Mouse (Mus musculus) urinary bladder, postnatal 10 days (tissue): ENCODE measurements around the gene Wiz.

ENCODE experiments used
- DNase-seq: peaks from one replicate; pipeline ENCODE4 v3.0.0; 2022; ENCODE audit warnings: low spot score

Wiz gene

GRCm38 (mm10) chr17:32389101-32389659 is at the start of gene Wiz:
Gene Wiz, minus strand, starts transcription at chr17:32389439.
- peak; percentile 85 for DNase-seq

- no peak for DNase-seq
Measured at GRCm38 (mm10) chr17:32437106-32437505, 47.9 kb upstream of the Wiz start.

GRCm38 (mm10) chr17:32435151-32435550 is 45.9 kb upstream of the Wiz start:
- no peak for DNase-seq

- DNase-seq: no peak
Measured at GRCm38 (mm10) chr17:32434324-32434723, 45.1 kb upstream of the Wiz start.

GRCm38 (mm10) chr17:32431972-32432371 is 42.7 kb upstream of the Wiz start:
- DNase-seq: no peak

GRCm38 (mm10) chr17:32426610-32427009 is 37.4 kb upstream of the Wiz start:
- DNase-seq: no peak

- DNase-seq: no peak
Measured at GRCm38 (mm10) chr17:32424034-32424433, 34.8 kb upstream of the Wiz start, which contains the start of gene Pglyrp2. Gene Pglyrp2, minus strand, starts transcription at chr17:32424167.

- no peak for DNase-seq
Measured at GRCm38 (mm10) chr17:32420781-32421180, 31.5 kb upstream of the Wiz start.

- no peak for DNase-seq
Measured at GRCm38 (mm10) chr17:32419989-32420388, 30.8 kb upstream of the Wiz start.

- DNase-seq: no peak
Measured at GRCm38 (mm10) chr17:32416771-32417170, 27.5 kb upstream of the Wiz start.

GRCm38 (mm10) chr17:32415417-32416020 is 26.3 kb upstream of the Wiz start:
- DNase-seq: no peak

- no peak for DNase-seq
Measured at GRCm38 (mm10) chr17:32411898-32412297, 22.7 kb upstream of the Wiz start.

- no peak for DNase-seq
Measured at GRCm38 (mm10) chr17:32403417-32403816, 14.2 kb upstream of the Wiz start, which contains the start of gene Rasal3. Gene Rasal3, minus strand, starts transcription at chr17:32403583.

GRCm38 (mm10) chr17:32402779-32403157 is 13.5 kb upstream of the Wiz start:
- no peak for DNase-seq

GRCm38 (mm10) chr17:32402011-32402778 is 13.0 kb upstream of the Wiz start:
- no peak for DNase-seq

GRCm38 (mm10) chr17:32396266-32396665 is 7.0 kb upstream of the Wiz start:
- DNase-seq: no peak

GRCm38 (mm10) chr17:32393944-32394343 is 4.7 kb upstream of the Wiz start:
- DNase-seq: no peak

GRCm38 (mm10) chr17:32388370-32389100 is 704 bp downstream of the Wiz start:
- DNase-seq: no peak

GRCm38 (mm10) chr17:32387986-32388369 is 1.3 kb downstream of the Wiz start:
- no peak for DNase-seq

- DNase-seq: no peak
Measured at GRCm38 (mm10) chr17:32386659-32387432, 2.4 kb downstream of the Wiz start.

- no peak for DNase-seq
Measured at GRCm38 (mm10) chr17:32383661-32384060, 5.6 kb downstream of the Wiz start.

- no peak for DNase-seq
Measured at GRCm38 (mm10) chr17:32382576-32382975, 6.7 kb downstream of the Wiz start.
